Mouse (Mus musculus): ENCODE measurements around the gene Gm21366. TPM values are rescaled to one million over a fixed set of nuclear protein-coding genes. Genes with fewer than 3 reads are reported as not detected.
"Not testable (repeated sequence)": the region's sequence is repeated elsewhere in the genome, so short reads cannot be mapped to it uniquely, and the experiment has no call there.

The Gm21366 gene
- not detected for total RNA-seq (2021)
- long read RNA-seq, experiment 1, result 0 reads
- long read RNA-seq, experiment 2, result 0 reads

DNA sequence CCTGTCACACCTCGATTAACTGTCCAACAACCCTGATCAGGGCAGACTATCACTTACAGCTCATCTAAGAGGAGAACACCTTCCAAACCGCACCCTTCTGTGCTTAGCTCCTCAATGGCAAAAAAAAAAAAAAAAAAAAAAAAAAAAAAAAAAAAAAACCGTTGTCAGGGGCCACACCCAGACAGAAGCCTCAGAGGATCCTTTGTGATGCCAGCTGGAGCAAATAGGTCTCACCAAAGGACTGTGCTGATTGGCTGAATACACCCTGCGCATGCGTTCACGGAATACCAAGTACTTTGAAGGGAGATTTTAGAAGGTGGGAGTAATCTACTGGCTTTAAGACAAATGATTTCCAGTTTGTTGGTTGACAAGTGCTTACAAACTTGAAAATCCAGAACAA, at the start of gene Gm21366:
Gene Gm21366 (minus strand): TSS at position 101 of the 400 bp plus-strand sequence.
- not testable (repeated sequence) for DNase-seq
